Mouse (Mus musculus) heart, postnatal 0 days (tissue): ENCODE measurements around the gene Lrrk1. TPM values are rescaled to one million over a fixed set of nuclear protein-coding genes. Genes with fewer than 3 reads are reported as not detected.

ENCODE experiments used
- ATAC-seq: fragments of 200-750 bp; cut with Nextera tagmentation; 2 replicates; pipeline ENCODE4 v1.8.0; 2017; ENCODE audit warnings: low read depth, moderate number of reproducible peaks, moderate library complexity; ENCODE audit not compliant: insufficient read depth
- DNase-seq: peaks from one replicate; pipeline ENCODE4 v3.0.0-alpha.2; 2016; ENCODE audit warnings: low spot score
- H3K27ac ChIP-seq: fragments of 300-500 bp; sonication (generic); 2 replicates; pipeline ENCODE4 v1.5.1; 2014; ENCODE audit warnings: low read depth, mild to moderate bottlenecking
- H3K27me3 ChIP-seq: fragments of 300-500 bp; sonication (generic); 2 replicates; pipeline ENCODE4 v1.6.1; 2014; ENCODE audit warnings: low read length, mixed read lengths; ENCODE audit not compliant: control insufficient read depth, insufficient read depth
- H3K36me3 ChIP-seq: fragments of 300-500 bp; sonication (generic); replicated peaks from 2 replicates; pipeline ENCODE4 v1.6.1; 2014; ENCODE audit warnings: low read length, mixed read lengths; ENCODE audit not compliant: control insufficient read depth, insufficient read depth
- H3K4me1 ChIP-seq: fragments of 300-500 bp; sonication (generic); 2 replicates; pipeline ENCODE4 v1.6.1; 2014; ENCODE audit warnings: antibody characterized with exemption; ENCODE audit not compliant: control insufficient read depth, insufficient read depth
- H3K4me2 ChIP-seq: fragments of 300-500 bp; sonication (generic); 2 replicates; pipeline ENCODE4 v1.6.1; 2014; ENCODE audit warnings: low read depth, mild to moderate bottlenecking, low read length, moderate library complexity
- H3K4me3 ChIP-seq: fragments of 300-500 bp; sonication (generic); 2 replicates; pipeline ENCODE4 v1.5.1; 2014; ENCODE audit warnings: low read depth, low read length
- H3K9ac ChIP-seq: fragments of 300-500 bp; sonication (generic); replicated peaks from 2 replicates; pipeline ENCODE4 v1.6.1; 2014; ENCODE audit warnings: low read depth, low read length, mixed read lengths
- H3K9me3 ChIP-seq: fragments of 300-500 bp; sonication (generic); replicated peaks from 2 replicates; pipeline ENCODE4 v1.6.1; 2016; ENCODE audit warnings: low read length; ENCODE audit not compliant: control insufficient read depth
- CTCF ChIP-seq: IDR thresholded peaks from 2 replicates; pipeline ENCODE4 v1.5.1; 2016; ENCODE audit warnings: antibody characterized with exemption, control low read depth, low read depth
- EP300 ChIP-seq: IDR thresholded peaks from 2 replicates; pipeline ENCODE4 v1.6.1; 2016; ENCODE audit warnings: antibody characterized with exemption, low read depth
- WGBS: fragments of 180-500 bp; shearing (Covaris S2); extraction: QIAGEN DNeasy Blood & Tissue Kit; methylation state at CpG from one replicate; pipeline ENCODE4 v1.1.7; 2014; 5-methylcytosine and 5-hydroxymethylcytosine counted together
- polyA plus RNA-seq: library from polyadenylated mRNA; unstranded; fragments of >200 nt; fragmentation: Nextera tagmentation; extraction: Ambion mirVana; gene quantifications from 2 replicates; pipeline ENCODE4 v1.2.1, GENCODE M21; 2015
- total RNA-seq: library from RNA; depleted of rRNA; stranded (reverse); fragments of >200 nt; gene quantifications from 2 replicates; pipeline ENCODE4 v1.2.3, GENCODE M21; 2014; ENCODE audit warnings: low replicate concordance

Lrrk1 gene
- total and polyA plus RNA-seq, 2 experiments from 2014 or later = 4.1 to 10.3 TPM

GRCm38 (mm10) chr7:66349670-66350069 lies 38.5 kb downstream of the Lrrk1 start:
- no peaks in the 10 kb centered on the region for H3K4me1 ChIP-seq
- no peaks in the 10 kb centered on the region for H3K36me3 ChIP-seq
- no peak overlapping the region for H3K4me3 ChIP-seq
- 59% methylated on average over 11 of the region's 11 CpGs for WGBS
- no peaks in the 10 kb centered on the region for H3K9me3 ChIP-seq
- no peak overlapping the region for H3K27ac ChIP-seq
- TF ChIP-seq CTCF (no peak), EP300 (no peak)
- DNase-seq (no peak), ATAC-seq (no peak)
- H3K4me2 ChIP-seq = no peak overlapping the region
- no peaks in the 10 kb centered on the region for H3K27me3 ChIP-seq
- no peak overlapping the region for H3K9ac ChIP-seq

GRCm38 (mm10) chr7:66348588-66348987 lies 39.6 kb downstream of the Lrrk1 start:
- Histone ChIP-seq H3K4me2 (no peak overlapping the region), H3K36me3 (no peaks in the 10 kb centered on the region), H3K4me3 (no peak overlapping the region), H3K27me3 (no peaks in the 10 kb centered on the region), H3K27ac (no peak overlapping the region), H3K9me3 (no peaks in the 10 kb centered on the region), H3K4me1 (no peaks in the 10 kb centered on the region), H3K9ac (no peak overlapping the region)
- ATAC-seq = no peak
- DNase-seq = no peak
- 80% methylated on average over 10 of the region's 10 CpGs for WGBS
- TF ChIP-seq CTCF (no peak), EP300 (no peak)

- no peaks in the 10 kb centered on the region for H3K36me3 ChIP-seq
- H3K4me3 ChIP-seq = no peak overlapping the region
- 72% methylated on average over 9 of the region's 9 CpGs for WGBS
- no peaks in the 10 kb centered on the region for H3K27me3 ChIP-seq
- TF ChIP-seq CTCF (no peak), EP300 (no peak)
- H3K9ac ChIP-seq = no peak overlapping the region
- no peak overlapping the region for H3K27ac ChIP-seq
- no peaks in the 10 kb centered on the region for H3K4me1 ChIP-seq
- no peaks in the 10 kb centered on the region for H3K9me3 ChIP-seq
- no peak overlapping the region for H3K4me2 ChIP-seq
- DNase-seq (no peak), ATAC-seq (no peak)
Observed at GRCm38 (mm10) chr7:66346959-66347663, 41.0 kb downstream of the Lrrk1 start.

DNA sequence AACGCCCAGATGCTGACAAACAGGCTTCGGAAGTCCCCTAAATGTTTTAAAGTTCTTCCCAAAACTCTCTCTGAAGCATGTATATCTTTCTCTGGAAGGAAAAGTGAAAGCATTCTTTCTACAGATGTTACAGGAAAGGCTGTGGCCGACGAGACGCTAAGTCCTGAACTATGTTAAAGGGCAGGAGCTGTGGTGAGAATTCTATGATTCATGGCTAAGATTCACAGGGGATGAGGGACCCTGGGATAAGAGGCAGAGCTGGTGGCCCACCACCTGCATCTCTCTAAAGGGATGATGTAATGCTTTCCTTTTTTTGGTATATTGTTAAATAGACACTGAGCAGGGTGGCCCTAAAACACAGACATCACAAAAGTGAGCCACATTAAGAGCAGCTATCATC lies 44.8 kb downstream of the Lrrk1 start:
- Histone ChIP-seq H3K9ac (no peak overlapping the region), H3K27me3 (no peaks in the 10 kb centered on the region), H3K4me1 (no peaks in the 10 kb centered on the region), H3K9me3 (no peaks in the 10 kb centered on the region), H3K36me3 (0 out of 2 replicates have a peak, but pooled peaks cover 4% of the 10 kb centered on the region), H3K4me2 (0 out of 2 replicates have a peak overlapping the region, but pooled peaks have one; percentile 9), H3K27ac (no peak overlapping the region), H3K4me3 (no peak overlapping the region)
- TF ChIP-seq CTCF (no peak), EP300 (no peak)
- ATAC-seq (no peak), DNase-seq (no peak)
- WGBS = 73% methylated on average over 5 of the region's 5 CpGs

DNA sequence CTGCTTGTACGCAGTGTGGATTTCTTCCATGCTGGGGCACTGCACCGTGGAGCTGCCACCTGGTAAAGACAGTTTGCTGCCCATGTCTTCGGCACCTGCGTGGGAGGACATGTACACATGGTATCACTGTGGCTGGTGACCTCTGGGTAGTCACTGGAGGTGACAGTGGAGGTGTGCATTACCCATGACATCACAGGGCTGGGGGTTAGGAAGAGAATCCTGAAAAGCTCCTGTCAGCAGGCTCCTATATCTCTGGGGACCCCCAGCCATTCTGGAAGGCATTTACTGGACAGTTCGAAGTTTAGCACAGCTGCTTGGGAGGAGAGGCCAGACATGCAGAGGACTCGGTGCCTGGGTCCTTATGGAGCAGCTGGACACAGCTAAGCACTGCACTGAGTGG lies 45.3 kb downstream of the Lrrk1 start:
- Histone ChIP-seq H3K4me2 (0 out of 2 replicates have a peak overlapping the region, but pooled peaks have one; percentile 9), H3K9ac (no peak overlapping the region), H3K9me3 (no peaks in the 10 kb centered on the region), H3K4me1 (no peaks in the 10 kb centered on the region), H3K36me3 (0 out of 2 replicates have a peak, but pooled peaks cover 4% of the 10 kb centered on the region), H3K27me3 (no peaks in the 10 kb centered on the region), H3K27ac (no peak overlapping the region), H3K4me3 (no peak overlapping the region)
- 64% methylated on average over 6 of the region's 6 CpGs for WGBS
- no peak for TF ChIP-seq CTCF
- TF ChIP-seq EP300 = no peak
- ATAC-seq (no peak), DNase-seq (no peak)

GRCm38 (mm10) chr7:66342323-66342722 lies 45.8 kb downstream of the Lrrk1 start:
- no peak overlapping the region for H3K4me2 ChIP-seq
- no peak overlapping the region for H3K4me3 ChIP-seq
- no peak for TF ChIP-seq EP300
- peak; percentile 70 for TF ChIP-seq CTCF
- H3K27me3 ChIP-seq = no peaks in the 10 kb centered on the region
- no peak overlapping the region for H3K9ac ChIP-seq
- WGBS = 34% methylated on average over 4 of the region's 4 CpGs
- 0 out of 2 replicates have a peak, but pooled peaks cover 4% of the 10 kb centered on the region for H3K36me3 ChIP-seq
- no peak overlapping the region for H3K27ac ChIP-seq
- ATAC-seq = no peak
- DNase-seq = no peak
- H3K4me1 ChIP-seq = no peaks in the 10 kb centered on the region
- no peaks in the 10 kb centered on the region for H3K9me3 ChIP-seq
